26 mouse cellular contexts compared by ENCODE assay signal in the genomic region with DNA sequence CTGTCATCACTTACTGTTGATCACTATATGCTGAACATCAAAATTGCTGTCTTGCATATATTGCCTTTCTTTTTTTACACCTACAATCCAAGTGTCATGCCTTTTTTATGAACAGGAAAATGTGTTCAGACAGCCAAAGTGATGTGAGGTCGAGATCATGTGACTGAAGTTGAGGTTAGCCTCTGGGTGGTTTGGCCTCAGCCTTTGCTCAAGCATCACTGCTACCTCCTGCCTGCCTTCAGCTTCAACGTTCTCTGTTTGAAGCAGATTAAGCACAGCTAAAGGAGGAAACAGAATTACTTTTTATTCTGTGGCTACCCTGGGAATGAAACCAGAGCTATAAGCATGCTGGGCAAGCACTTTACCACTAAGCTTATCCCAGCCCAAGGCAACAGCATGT. TPM values are rescaled to one million over a fixed set of nuclear protein-coding genes. Genes with fewer than 3 reads are reported as not detected.
DNase-seq lines count a peak whose midpoint lies in the region; ATAC-seq lines count a peak whose summit lies in the region.
"Had no signal": no experiment of that assay in that cellular context is flagged by ENCODE, and none has a peak within 500 bp of the region (broad histone marks: within the 10 kb centered on the region; RNA-seq: fewer than 3 reads in every experiment).

No protein-coding gene starts in this region.

- H3K9ac ChIP-seq in hindbrain, embryonic 13.5 days = no peak overlapping the region
- H3K9ac ChIP-seq in hindbrain, embryonic 16.5 days (ENCODE audit: low read depth, low read length) = no peak overlapping the region
- H3K9ac ChIP-seq: embryonic facial prominence, embryonic 15.5 days; forebrain, embryonic 15.5 days; limb, embryonic 13.5 days; liver, embryonic 12.5 days; neural tube, embryonic 13.5 days had no signal

- peak overlapping the region; percentile 30; the same call in 1 of the 2 replicates for H3K27ac ChIP-seq in hindbrain, embryonic 13.5 days
- no peak overlapping the region for H3K27ac ChIP-seq in hindbrain, embryonic 16.5 days (ENCODE audit: low read depth, low read length)
- H3K27ac ChIP-seq: embryonic facial prominence, embryonic 15.5 days; forebrain, embryonic 15.5 days; heart, adult 2 months; hindbrain, postnatal 0 days; limb, embryonic 13.5 days; liver, embryonic 12.5 days; neural tube, embryonic 13.5 days had no signal

- ATAC-seq in hindbrain, embryonic 13.5 days (ENCODE audit: low FRiP score) = no peak
- ATAC-seq in hindbrain, embryonic 16.5 days = no peak
- ATAC-seq in hematopoietic stem cell, adult 5-6 weeks (replicated peaks in 1 of 2; ENCODE audit: insufficient read depth in 1 of 2, low FRiP score in 2 of 2, low TSS enrichment in 1 of 2, low read depth in 1 of 2, poor library complexity in 2 of 2, severe bottlenecking in 2 of 2) = peak; percentile 87 to 94
- ATAC-seq: forebrain, embryonic 15.5 days; hindbrain, postnatal 0 days; liver, embryonic 12.5 days; Patski had no signal

- 0 out of 2 replicates have a peak, but pooled peaks cover 8% of the 10 kb centered on the region for H3K4me1 ChIP-seq in hindbrain, embryonic 13.5 days (replicated peaks)
- H3K4me1 ChIP-seq in hindbrain, embryonic 16.5 days (ENCODE audit: control insufficient read depth, insufficient read depth, low read depth, low read length) = no peaks in the 10 kb centered on the region; the same call in 1 of the 2 replicates
- H3K4me1 ChIP-seq: embryonic facial prominence, embryonic 15.5 days; limb, embryonic 13.5 days; liver, embryonic 12.5 days had no signal

- no peak overlapping the region for H3K4me2 ChIP-seq in hindbrain, embryonic 13.5 days
- H3K4me2 ChIP-seq in hindbrain, embryonic 16.5 days (ENCODE audit: low read length) = no peak overlapping the region
- H3K4me2 ChIP-seq: embryonic facial prominence, embryonic 15.5 days; forebrain, embryonic 15.5 days; limb, embryonic 13.5 days; liver, embryonic 12.5 days; neural tube, embryonic 13.5 days had no signal

- peak; percentile 10 for DNase-seq in thymus, postnatal 14 days
- DNase-seq in thymus, adult 18-20 months = no peak
- DNase-seq in naive thymus-derived CD4-positive, alpha-beta T cell, adult 2 months (ENCODE audit: low read depth) = peak; percentile 22
- DNase-seq in frontal cortex, postnatal 10 days (ENCODE audit: low spot score in 2 of 2) = no peak
- DNase-seq in adrenal gland, adult (ENCODE audit: inconsistent age in 2 of 2, low spot score in 1 of 2) = no peak
- DNase-seq: adrenal gland, postnatal 10 days; cerebellum, adult 8-10 months; gastrocnemius, postnatal 36 days; heart, adult 2 months; heart, postnatal 4 days; kidney, adult 11 months; kidney, postnatal 4 days; lung, adult 18-20 months; lung, postnatal 10 days; right cerebral cortex, postnatal 4 days had no signal

- no peaks in the 10 kb centered on the region for H3K9me3 ChIP-seq in hindbrain, embryonic 13.5 days
- H3K9me3 ChIP-seq in hindbrain, embryonic 16.5 days (ENCODE audit: control insufficient read depth, low read length) = no peaks in the 10 kb centered on the region
- H3K9me3 ChIP-seq: embryonic facial prominence, embryonic 15.5 days; forebrain, embryonic 15.5 days; G1E; limb, embryonic 13.5 days; liver, embryonic 12.5 days; neural tube, embryonic 13.5 days had no signal

- H3K4me3 ChIP-seq in hindbrain, embryonic 13.5 days = no peak overlapping the region
- H3K4me3 ChIP-seq in hindbrain, embryonic 16.5 days (ENCODE audit: low read length) = no peak overlapping the region
- H3K4me3 ChIP-seq: embryonic facial prominence, embryonic 15.5 days; forebrain, embryonic 15.5 days; heart, adult 2 months; limb, embryonic 13.5 days; liver, embryonic 12.5 days; neural tube, embryonic 13.5 days had no signal

- H3K27me3 ChIP-seq in hindbrain, embryonic 13.5 days = no peaks in the 10 kb centered on the region
- H3K27me3 ChIP-seq in hindbrain, embryonic 16.5 days (replicated peaks; ENCODE audit: control insufficient read depth, insufficient read depth, low read length) = no peaks in the 10 kb centered on the region
- H3K27me3 ChIP-seq: embryonic facial prominence, embryonic 15.5 days; forebrain, embryonic 15.5 days; limb, embryonic 13.5 days; liver, embryonic 12.5 days; neural tube, embryonic 13.5 days; Patski had no signal

- WGBS in hindbrain, embryonic 13.5 days = 62% methylated on average over 2 of the region's 2 CpGs
- WGBS in hindbrain, embryonic 16.5 days = 53% methylated on average over 2 of the region's 2 CpGs

- H3K36me3 ChIP-seq in hindbrain, embryonic 13.5 days = no peaks in the 10 kb centered on the region
- H3K36me3 ChIP-seq in hindbrain, embryonic 16.5 days (ENCODE audit: control insufficient read depth, insufficient read depth, low read length) = no peaks in the 10 kb centered on the region
- H3K36me3 ChIP-seq: embryonic facial prominence, embryonic 15.5 days; forebrain, embryonic 15.5 days; G1E; limb, embryonic 13.5 days; liver, embryonic 12.5 days; neural tube, embryonic 13.5 days had no signal

RNA-seq across cellular contexts. Expression of a gene that starts 13.6 kb away (rescaled TPM):
- 10.2 and 10.9 TPM in 2 replicates for polyA plus RNA-seq in hindbrain, embryonic 13.5 days (2015; fragmentation: Nextera tagmentation; extraction: Ambion mirVana)
- 10.5 and 12.1 TPM in 2 replicates for polyA plus RNA-seq in hindbrain, embryonic 16.5 days (2015; fragmentation: Nextera tagmentation; extraction: Ambion mirVana)
- 5.7 and 6.3 TPM in 2 replicates for total RNA-seq in hematopoietic stem cell, adult 5-6 weeks (2017)
- polyA plus RNA-seq: G1E had no signal

Comparison
In these comparisons a context has a peak if more than half of its experiments do, and no peak if none do; other contexts are left out.
1. DNase-seq: peak in thymus, postnatal 14 days (single experiment) and naive thymus-derived CD4-positive, alpha-beta T cell, adult 2 months (single experiment); none in thymus, adult 18-20 months (0 of 2), frontal cortex, postnatal 10 days (0 of 2) and adrenal gland, adult (0 of 2).
2. ATAC-seq: peak in hematopoietic stem cell, adult 5-6 weeks (2 of 2); none in hindbrain, embryonic 13.5 days (single experiment) and hindbrain, embryonic 16.5 days (single experiment).